8 mouse cellular contexts compared by ENCODE assay signal in the genomic region with DNA sequence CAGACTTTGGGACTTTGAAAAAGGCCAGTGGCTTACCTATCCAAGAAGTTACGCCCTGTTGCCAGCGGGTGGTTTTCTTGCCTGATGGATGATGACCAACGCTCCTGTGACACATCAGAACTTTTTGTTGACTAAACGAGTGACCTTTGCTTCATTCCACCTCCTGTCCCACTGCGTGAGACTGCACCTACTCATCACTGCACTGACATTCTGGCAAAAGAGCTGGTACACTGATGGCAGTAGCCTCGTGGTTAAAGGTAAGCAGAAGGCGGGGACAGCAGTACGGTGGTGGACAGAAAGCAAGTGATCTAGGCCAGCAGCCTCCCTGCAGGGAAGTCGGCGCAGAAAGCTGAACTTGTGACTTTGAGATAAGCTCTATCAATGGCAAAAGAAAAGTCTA. TPM values are rescaled to one million over a fixed set of nuclear protein-coding genes. Genes with fewer than 3 reads are reported as not detected.
DNase-seq lines count a peak whose midpoint lies in the region; ATAC-seq and TF ChIP-seq lines count a peak whose summit lies in the region.
"Not testable (repeated sequence)": the region's sequence is repeated elsewhere in the genome, so short reads cannot be mapped to it uniquely, and the experiment has no call there.
"Had no signal": no experiment of that assay in that cellular context is flagged by ENCODE, and none has a peak within 500 bp of the region (broad histone marks: within the 10 kb centered on the region; RNA-seq: fewer than 3 reads in every experiment).

No protein-coding gene starts in this region.

- not testable (repeated sequence) for H3K36me3 ChIP-seq in MEL (ENCODE audit: control insufficient read depth in 1 of 2, insufficient read depth in 2 of 2, low read length in 2 of 2); kidney, adult 2 months (ENCODE audit: control insufficient read depth, insufficient read depth, low read length); liver, embryonic 16.5 days (ENCODE audit: control insufficient read depth, insufficient read depth); stomach, postnatal 0 days (ENCODE audit: control insufficient read depth, insufficient read depth, low read length)

- H3K79me2 ChIP-seq in MEL (ENCODE audit: control insufficient read depth, insufficient read depth, low read length, poor library complexity): not testable (repeated sequence)

- ATAC-seq in liver, embryonic 16.5 days (ENCODE audit: low read depth): peak; percentile 62; the same call in 1 of the 2 replicates
- not testable (repeated sequence) for ATAC-seq in stomach, postnatal 0 days (ENCODE audit: low FRiP score, low TSS enrichment)

- TF ChIP-seq RAD21 in MEL (IDR thresholded peaks at IDR 0.05; ENCODE audit: low read depth, low read length): not testable (repeated sequence)

- not testable (repeated sequence) for H3K9me3 ChIP-seq in MEL (replicated peaks; ENCODE audit: insufficient read depth, low read length); liver, embryonic 16.5 days (replicated peaks; ENCODE audit: control insufficient read depth, low read length); stomach, postnatal 0 days (ENCODE audit: control insufficient read depth, low read length)

- DNase-seq in MEL (ENCODE audit: low read depth, low spot score): peak; percentile 25
- peak; percentile 12 for DNase-seq in heart, adult 11 months
- peak; percentile 38 for DNase-seq in kidney, adult 2 months
- peak; percentile 12 for DNase-seq in stomach, postnatal 0 days (ENCODE audit: low spot score)
- peak; percentile 61 for DNase-seq in yolk sac, embryonic 10.5 days (ENCODE audit: low spot score)

- TF ChIP-seq POLR2A in MEL (IDR thresholded peaks at IDR 0.05; ENCODE audit: control insufficient read depth in 1 of 2, insufficient read depth in 1 of 2, low read depth in 1 of 2, low read length in 2 of 2, poor library complexity in 1 of 2); kidney, adult 2 months (IDR thresholded peaks at IDR 0.05; ENCODE audit: low read depth, low read length): not testable (repeated sequence)

- H3K4me3 ChIP-seq in MEL (ENCODE audit: control insufficient read depth in 1 of 2, insufficient read depth in 1 of 2, low read depth in 2 of 2, low read length in 2 of 2); kidney, adult 2 months (ENCODE audit: insufficient read depth, low read depth, low read length); liver, embryonic 16.5 days (ENCODE audit: low read depth, low read length); stomach, postnatal 0 days (ENCODE audit: low read depth, low read length): not testable (repeated sequence)

- 68% methylated on average over 10 of the region's 10 CpGs for WGBS in kidney, adult 2 months
- WGBS in liver, embryonic 16.5 days (ENCODE audit: insufficient replicate concordance): 56% methylated on average over 10 of the region's 10 CpGs
- 68% methylated on average over 10 of the region's 10 CpGs for WGBS in stomach, postnatal 0 days

- TF ChIP-seq CTCF in MEL (IDR thresholded peaks at IDR 0.05 in 2 of 3, conservative IDR thresholded peaks at IDR 0.05 in 1 of 3; ENCODE audit: control insufficient read depth in 1 of 3, insufficient read depth in 1 of 3, low read depth in 2 of 3, low read length in 3 of 3, poor library complexity in 1 of 3, severe bottlenecking in 1 of 3); kidney, adult 2 months (conservative IDR thresholded peaks at IDR 0.05; ENCODE audit: insufficient read depth, insufficient read length, low read depth, low read length); stomach, postnatal 0 days (IDR thresholded peaks at IDR 0.05; ENCODE audit: low read depth): not testable (repeated sequence)

- H3K4me2 ChIP-seq in liver, embryonic 16.5 days (ENCODE audit: low read depth, low read length); stomach, postnatal 0 days (replicated peaks; ENCODE audit: low read depth): not testable (repeated sequence)

- H3K27me3 ChIP-seq in MEL (ENCODE audit: control insufficient read depth in 1 of 2, insufficient read depth in 2 of 2, low read length in 2 of 2); kidney, adult 2 months (replicated peaks; ENCODE audit: control insufficient read depth, insufficient read depth, low read length); liver, embryonic 16.5 days (ENCODE audit: control insufficient read depth, insufficient read depth, low read depth, low read length); stomach, postnatal 0 days (ENCODE audit: control insufficient read depth, insufficient read depth, low read length): not testable (repeated sequence)

- not testable (repeated sequence) for TF ChIP-seq EP300 in MEL (IDR thresholded peaks at IDR 0.05; ENCODE audit: low read depth in 1 of 2, low read length in 2 of 2); stomach, postnatal 0 days (optimal IDR thresholded peaks at IDR 0.05)

- not testable (repeated sequence) for H3K9ac ChIP-seq in MEL (ENCODE audit: control insufficient read depth, low read depth, low read length, poor library complexity, severe bottlenecking); liver, embryonic 16.5 days (ENCODE audit: low read depth, low read length); stomach, postnatal 0 days (ENCODE audit: low read length)

- H3K4me1 ChIP-seq in MEL (ENCODE audit: control insufficient read depth in 1 of 2, insufficient read depth in 2 of 2, low read length in 2 of 2); kidney, adult 2 months (ENCODE audit: control insufficient read depth, insufficient read depth, low read length); liver, embryonic 16.5 days (ENCODE audit: control insufficient read depth, low read depth, low read length); stomach, postnatal 0 days (replicated peaks; ENCODE audit: control insufficient read depth, insufficient read depth): not testable (repeated sequence)

- H3K27ac ChIP-seq in MEL (ENCODE audit: control insufficient read depth, low read depth, low read length); kidney, adult 2 months (ENCODE audit: insufficient read depth, low read depth, low read length); liver, embryonic 16.5 days (ENCODE audit: low read length); stomach, postnatal 0 days (replicated peaks): not testable (repeated sequence)

RNA-seq across cellular contexts. Expression of gene Rnf223, which starts 20.6 kb away (rescaled TPM):
- 0.65 TPM in 2 replicates for total RNA-seq in MEL (2012; rRNA removed)
- 1 to 10 TPM in 1 of 2 experiments, not detected in 1; 2.5 TPM for polyA plus RNA-seq in MEL (2012; ENCODE audit: insufficient read depth in 1 of 2, insufficient read length in 2 of 2, low read depth in 1 of 2, low replicate concordance in 2 of 2, missing spikeins in 1 of 2)
- 0.15 and 0.31 TPM in 2 replicates for polyA plus RNA-seq in kidney, adult 2 months (2012; rRNA removed)
- polyA plus RNA-seq in liver, embryonic 16.5 days (2015; fragmentation: Nextera tagmentation; extraction: Ambion mirVana): 0.06 and 0.09 TPM in 2 replicates
- polyA plus RNA-seq in stomach, postnatal 0 days (2015; fragmentation: Nextera tagmentation; extraction: Ambion mirVana): 7.6 and 7.7 TPM in 2 replicates
- polyA plus RNA-seq: CD4-positive, CD25-positive, alpha-beta regulatory T cell, adult 4 months had no signal

RNA-seq across cellular contexts. Expression of gene 9430015G10Rik, which starts 41.1 kb away (rescaled TPM):
- total RNA-seq in MEL (2012; rRNA removed): 27.5 and 28.7 TPM in 2 replicates
- polyA plus RNA-seq in MEL (2012; ENCODE audit: insufficient read depth in 1 of 2, insufficient read length in 2 of 2, low read depth in 1 of 2, low replicate concordance in 2 of 2, missing spikeins in 1 of 2): 10 to 100 TPM in 1 of 2 experiments, not detected in 1; 52.9 TPM
- polyA plus RNA-seq in kidney, adult 2 months (2012; rRNA removed): 8.7 and 11.7 TPM in 2 replicates
- 11.4 and 13.4 TPM in 2 replicates for polyA plus RNA-seq in liver, embryonic 16.5 days (2015; fragmentation: Nextera tagmentation; extraction: Ambion mirVana)
- 4.9 and 5.4 TPM in 2 replicates for polyA plus RNA-seq in stomach, postnatal 0 days (2015; fragmentation: Nextera tagmentation; extraction: Ambion mirVana)

RNA-seq across cellular contexts. Expression of gene Agrn, which starts 46.4 kb away (rescaled TPM):
- 13.7 and 19.3 TPM in 2 replicates for total RNA-seq in MEL (2012; rRNA removed)
- 10 to 100 TPM in 1 of 2 experiments, not detected in 1; 43.0 TPM for polyA plus RNA-seq in MEL (2012; ENCODE audit: insufficient read depth in 1 of 2, insufficient read length in 2 of 2, low read depth in 1 of 2, low replicate concordance in 2 of 2, missing spikeins in 1 of 2)
- 98.6 and 115 TPM in 2 replicates for polyA plus RNA-seq in kidney, adult 2 months (2012; rRNA removed)
- polyA plus RNA-seq in liver, embryonic 16.5 days (2015; fragmentation: Nextera tagmentation; extraction: Ambion mirVana): 6.7 and 7.7 TPM in 2 replicates
- polyA plus RNA-seq in stomach, postnatal 0 days (2015; fragmentation: Nextera tagmentation; extraction: Ambion mirVana): 17.7 and 21.4 TPM in 2 replicates

RNA-seq across cellular contexts. Expression of gene Isg15, which starts 49.7 kb away (rescaled TPM):
- total RNA-seq in MEL (2012; rRNA removed): 3.8 and 5.4 TPM in 2 replicates
- polyA plus RNA-seq in MEL (2012; ENCODE audit: insufficient read depth in 1 of 2, insufficient read length in 2 of 2, low read depth in 1 of 2, low replicate concordance in 2 of 2, missing spikeins in 1 of 2): 1 to 10 TPM in 1 of 2 experiments, not detected in 1; 4.8 TPM
- 11.1 and 17.8 TPM in 2 replicates for polyA plus RNA-seq in kidney, adult 2 months (2012; rRNA removed)
- 6.1 and 6.9 TPM in 2 replicates for polyA plus RNA-seq in liver, embryonic 16.5 days (2015; fragmentation: Nextera tagmentation; extraction: Ambion mirVana)
- polyA plus RNA-seq in stomach, postnatal 0 days (2015; fragmentation: Nextera tagmentation; extraction: Ambion mirVana): 3.1 and 4.1 TPM in 2 replicates

RNA-seq across cellular contexts. Expression of gene AW011738, which starts 52.2 kb away (rescaled TPM):
- total RNA-seq in MEL (2012; rRNA removed): 1.9 and 3.2 TPM in 2 replicates
- polyA plus RNA-seq in MEL (2012; ENCODE audit: insufficient read depth in 1 of 2, insufficient read length in 2 of 2, low read depth in 1 of 2, low replicate concordance in 2 of 2, missing spikeins in 1 of 2): 1 to 10 TPM in 1 of 2 experiments, not detected in 1; 3.8 TPM
- polyA plus RNA-seq in kidney, adult 2 months (2012; rRNA removed): 1.7 and 1.9 TPM in 2 replicates
- polyA plus RNA-seq in liver, embryonic 16.5 days (2015; fragmentation: Nextera tagmentation; extraction: Ambion mirVana): 1.0 and 1.2 TPM in 2 replicates
- 1.2 and 1.6 TPM in 2 replicates for polyA plus RNA-seq in stomach, postnatal 0 days (2015; fragmentation: Nextera tagmentation; extraction: Ambion mirVana)
- polyA plus RNA-seq: G1E had no signal
